Mouse (Mus musculus) neural tube, embryonic 14.5 days (tissue): ENCODE measurements at regions not wholly inside any gene's neighbourhood (a gene's known extent, or its start where the extent isn't known, plus 50 kb on each side); places are given as distances from the start of the nearest gene placed in this dataset.

Source experiments
- ATAC-seq: fragments of 200-750 bp; cut with Nextera tagmentation; 2 replicates; pipeline ENCODE4 v1.8.0; 2017; ENCODE audit warnings: low read depth, mild to moderate bottlenecking, moderate TSS enrichment, moderate library complexity
- H3K27ac ChIP-seq: fragments of 300-500 bp; sonication (generic); 2 replicates; pipeline ENCODE4 v1.5.1; 2014; ENCODE audit warnings: low read depth, mild to moderate bottlenecking, control low read depth, low read length, moderate library complexity, mixed read lengths
- H3K27me3 ChIP-seq: fragments of 300-500 bp; sonication (generic); 2 replicates; pipeline ENCODE4 v1.6.1; 2014; ENCODE audit warnings: low read length; ENCODE audit not compliant: control insufficient read depth, insufficient read depth
- H3K36me3 ChIP-seq: fragments of 300-500 bp; sonication (generic); 2 replicates; pipeline ENCODE4 v1.6.1; 2014; ENCODE audit warnings: low read length, mixed read lengths; ENCODE audit not compliant: control insufficient read depth, insufficient read depth
- H3K4me1 ChIP-seq: fragments of 300-500 bp; sonication (generic); 2 replicates; pipeline ENCODE4 v1.6.1; 2014; ENCODE audit warnings: low read length; ENCODE audit not compliant: control insufficient read depth, insufficient read depth
- H3K4me2 ChIP-seq: fragments of 300-500 bp; sonication (generic); 2 replicates; pipeline ENCODE4 v1.6.1; 2014; ENCODE audit warnings: mild to moderate bottlenecking, low read depth, low read length, control low read depth
- H3K4me3 ChIP-seq: fragments of 300-500 bp; sonication (generic); 2 replicates; pipeline ENCODE4 v1.5.1; 2014; ENCODE audit warnings: low read depth, low read length, control low read depth, mixed read lengths
- H3K9ac ChIP-seq: fragments of 300-500 bp; sonication (generic); replicated peaks from 2 replicates; pipeline ENCODE4 v1.6.1; 2014; ENCODE audit warnings: low read depth, mild to moderate bottlenecking, control low read depth, low read length, mixed read lengths
- H3K9me3 ChIP-seq: fragments of 300-500 bp; sonication (generic); 2 replicates; pipeline ENCODE4 v1.6.1; 2016; ENCODE audit warnings: low read length; ENCODE audit not compliant: control insufficient read depth
- WGBS: fragments of 180-500 bp; shearing (Covaris S2); extraction: QIAGEN DNeasy Blood & Tissue Kit; methylation state at CpG from one replicate; pipeline ENCODE4 v1.1.7; 2014; 5-methylcytosine and 5-hydroxymethylcytosine counted together

DNA sequence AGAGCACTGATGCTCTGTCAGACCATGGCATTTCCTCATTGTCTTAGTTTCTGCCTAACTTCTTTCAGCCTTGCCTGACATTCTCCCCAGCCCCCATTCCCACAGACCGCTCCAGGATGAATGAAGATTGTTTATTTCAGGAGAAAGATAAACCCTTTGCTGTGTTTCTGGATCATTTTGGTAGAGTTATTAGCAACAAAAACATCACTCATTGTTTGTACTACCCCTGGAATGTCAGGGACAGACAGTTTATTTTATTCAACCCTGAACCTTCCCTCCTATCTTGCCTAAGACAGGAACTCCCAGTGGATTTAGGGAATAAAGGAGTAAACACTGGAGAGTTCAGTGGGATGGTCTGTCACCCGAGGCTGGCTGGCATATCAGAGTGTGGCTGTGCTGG lies 484.3 kb downstream of the Dhx35 start:
- 66% methylated on average over 2 of the region's 2 CpGs for WGBS
- Histone ChIP-seq H3K9me3 (no peaks in the 10 kb centered on the region), H3K36me3 (no peaks in the 10 kb centered on the region), H3K27ac (no peak overlapping the region), H3K4me3 (no peak overlapping the region), H3K4me1 (no peaks in the 10 kb centered on the region), H3K4me2 (no peak overlapping the region), H3K27me3 (no peaks in the 10 kb centered on the region), H3K9ac (no peak overlapping the region)
- ATAC-seq: no peak

DNA sequence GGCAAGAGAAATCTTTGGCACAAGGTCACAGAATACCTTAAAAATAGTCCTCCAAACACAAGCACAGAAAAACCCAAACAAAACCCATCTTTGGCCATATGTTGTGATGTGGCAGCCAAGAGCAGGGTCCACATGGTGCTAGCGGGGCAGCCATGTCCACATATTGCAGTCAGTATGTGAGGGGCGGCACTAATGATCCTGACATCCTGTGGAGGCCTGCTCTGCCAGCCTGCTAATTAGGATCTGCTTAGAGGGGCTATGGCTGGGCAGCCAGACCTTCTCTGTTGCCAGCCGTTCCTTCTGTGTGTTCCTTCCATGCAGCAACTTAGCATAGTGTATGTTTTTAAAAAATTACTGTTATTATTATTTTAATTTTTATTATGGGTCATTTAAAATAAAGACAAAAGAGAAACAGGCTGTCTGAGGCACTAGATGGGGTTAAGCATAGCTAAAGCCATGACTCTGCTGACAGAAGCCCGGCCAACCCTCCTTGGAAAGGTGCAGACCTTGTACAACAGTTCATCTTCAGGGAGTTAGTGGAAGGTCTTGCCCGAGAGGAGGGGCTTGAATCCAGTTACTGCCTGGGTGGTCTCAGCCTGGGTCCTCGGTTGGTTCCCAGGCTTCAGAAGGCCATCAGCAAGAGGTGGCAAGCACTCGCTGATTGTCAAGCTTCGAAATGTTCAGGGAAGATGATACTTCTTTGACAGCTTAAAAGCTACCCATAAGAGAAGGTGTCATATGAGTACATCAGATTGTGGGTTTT lies 487.1 kb downstream of the Dhx35 start:
- Histone ChIP-seq H3K9ac (no peak overlapping the region), H3K4me1 (peaks cover 7% of the 10 kb centered on the region; the same call in 1 of the 2 replicates), H3K27me3 (no peaks in the 10 kb centered on the region), H3K4me2 (no peak overlapping the region), H3K36me3 (no peaks in the 10 kb centered on the region), H3K9me3 (no peaks in the 10 kb centered on the region), H3K4me3 (no peak overlapping the region), H3K27ac (no peak overlapping the region)
- no peak for ATAC-seq
- 79% methylated on average over 8 of the region's 8 CpGs for WGBS

DNA sequence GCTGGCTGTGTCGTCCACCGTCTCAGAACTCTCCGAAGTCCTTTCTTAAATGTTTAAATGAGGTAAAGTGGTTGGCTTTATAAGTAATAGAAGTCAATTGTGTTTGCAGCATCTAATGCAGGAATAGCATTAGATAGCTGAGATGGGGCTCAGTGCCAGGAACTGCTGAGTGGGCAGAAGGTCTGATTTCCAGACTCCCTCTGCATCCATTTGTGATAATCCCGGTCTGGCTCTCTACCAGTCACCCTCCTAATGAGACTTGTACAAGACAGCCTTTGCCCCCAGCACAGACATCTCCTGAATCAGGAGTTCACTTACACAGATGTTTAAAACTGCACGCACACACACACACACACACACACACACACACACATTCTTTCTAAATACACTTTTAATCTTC lies 489.5 kb downstream of the Dhx35 start:
- WGBS: 70% methylated on average over 5 of the region's 5 CpGs
- Histone ChIP-seq H3K4me3 (no peak overlapping the region), H3K27me3 (no peaks in the 10 kb centered on the region), H3K4me2 (no peak overlapping the region), H3K27ac (no peak overlapping the region), H3K4me1 (peaks cover 7% of the 10 kb centered on the region; the same call in 1 of the 2 replicates), H3K9ac (no peak overlapping the region), H3K36me3 (no peaks in the 10 kb centered on the region), H3K9me3 (no peaks in the 10 kb centered on the region)
- ATAC-seq: no peak

DNA sequence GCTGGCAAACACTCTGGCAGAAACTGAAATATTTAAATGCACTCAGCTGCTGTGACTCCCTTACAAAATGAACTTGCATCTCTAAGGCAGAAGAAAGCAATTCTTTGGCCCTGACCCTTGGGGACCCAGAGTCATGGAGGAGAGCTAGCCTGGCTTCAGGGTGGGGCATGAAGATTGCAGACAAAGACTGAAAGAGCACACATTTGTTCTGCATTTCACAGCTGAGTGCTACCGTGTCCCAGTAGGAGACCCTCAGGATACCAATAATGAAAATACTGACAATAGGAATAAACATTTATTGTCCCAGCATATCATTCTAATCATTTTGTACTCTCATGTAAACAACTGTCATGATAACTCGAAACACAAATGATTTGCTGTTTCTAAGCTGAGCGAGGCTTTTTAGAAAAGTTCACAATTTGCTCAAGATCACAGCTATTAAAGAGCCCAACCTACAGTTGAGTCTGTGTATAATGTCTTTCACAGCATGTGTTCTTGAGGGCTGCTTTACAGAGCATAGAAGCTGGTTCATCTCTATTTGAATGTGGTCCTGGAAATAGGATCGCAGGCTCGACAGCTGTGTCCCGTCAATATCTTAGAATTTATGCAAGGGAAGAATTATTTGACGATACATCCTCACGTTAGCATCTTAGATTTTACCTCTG lies 490.1 kb downstream of the Dhx35 start:
- no peaks in the 10 kb centered on the region for H3K27me3 ChIP-seq
- no peak overlapping the region for H3K4me2 ChIP-seq
- H3K9ac ChIP-seq: no peak overlapping the region
- no peak overlapping the region for H3K4me3 ChIP-seq
- H3K9me3 ChIP-seq: no peaks in the 10 kb centered on the region
- H3K36me3 ChIP-seq: no peaks in the 10 kb centered on the region
- no peak for ATAC-seq
- peaks cover 7% of the 10 kb centered on the region; the same call in 1 of the 2 replicates for H3K4me1 ChIP-seq
- WGBS: 30% methylated on average over 8 of the region's 8 CpGs
- no peak overlapping the region for H3K27ac ChIP-seq

DNA sequence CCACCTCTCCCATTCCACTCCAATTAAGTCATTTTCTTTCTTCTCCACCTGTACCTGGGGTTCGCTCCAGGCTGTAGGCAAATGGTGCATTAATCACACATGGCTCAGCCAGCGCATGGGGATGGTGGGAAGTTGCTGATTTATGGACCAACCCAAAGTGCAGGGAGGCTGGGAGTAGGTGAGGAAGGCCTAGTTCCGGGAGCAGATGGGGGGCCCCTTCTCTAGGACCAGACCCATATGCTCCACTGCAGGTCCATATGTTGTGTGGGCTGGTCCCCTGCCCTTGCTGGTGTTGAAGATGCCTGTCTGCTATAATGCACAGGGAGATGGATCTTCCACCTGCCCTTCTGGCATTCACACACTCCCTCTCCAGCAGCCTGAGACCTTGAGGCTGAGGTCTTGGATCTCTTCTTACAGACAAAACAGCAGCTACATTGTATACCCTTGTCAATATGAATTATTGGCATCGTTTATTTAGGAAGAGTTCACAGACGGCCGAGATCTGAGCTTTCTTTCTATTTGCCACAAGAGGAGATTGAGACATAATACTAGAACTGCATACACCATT lies 493.5 kb downstream of the Dhx35 start:
- Histone ChIP-seq H3K27me3 (no peaks in the 10 kb centered on the region), H3K9me3 (no peaks in the 10 kb centered on the region), H3K4me2 (no peak overlapping the region), H3K27ac (no peak overlapping the region), H3K4me1 (peaks cover 7% of the 10 kb centered on the region; the same call in 1 of the 2 replicates), H3K4me3 (no peak overlapping the region), H3K36me3 (no peaks in the 10 kb centered on the region), H3K9ac (no peak overlapping the region)
- WGBS: 49% methylated on average over 6 of the region's 6 CpGs
- ATAC-seq: no peak

DNA sequence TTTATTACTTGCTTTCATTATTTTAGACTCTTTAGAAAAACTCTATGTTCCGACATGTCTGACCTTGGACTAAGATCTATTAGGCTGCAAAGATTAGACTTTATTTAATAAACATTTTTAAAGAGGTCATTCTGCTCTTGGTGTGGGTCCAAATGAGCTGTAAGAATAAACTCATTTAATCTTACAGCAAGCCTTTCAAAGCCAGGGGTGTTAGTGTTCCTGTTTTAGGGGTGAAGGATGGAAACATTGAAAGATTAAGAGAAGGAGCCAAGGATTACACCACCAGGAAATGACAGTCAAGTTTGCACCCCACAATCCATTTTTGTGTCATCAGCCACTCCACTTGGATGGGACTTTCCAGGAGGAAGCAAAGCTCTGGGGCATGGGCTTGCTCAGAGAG lies 495.5 kb downstream of the Dhx35 start:
- Histone ChIP-seq H3K4me3 (no peak overlapping the region), H3K9ac (no peak overlapping the region), H3K9me3 (no peaks in the 10 kb centered on the region), H3K27ac (no peak overlapping the region), H3K4me1 (no peaks in the 10 kb centered on the region), H3K36me3 (no peaks in the 10 kb centered on the region), H3K27me3 (no peaks in the 10 kb centered on the region), H3K4me2 (no peak overlapping the region)
- WGBS: 95% methylated on average over 1 of the region's 1 CpGs
- no peak for ATAC-seq

DNA sequence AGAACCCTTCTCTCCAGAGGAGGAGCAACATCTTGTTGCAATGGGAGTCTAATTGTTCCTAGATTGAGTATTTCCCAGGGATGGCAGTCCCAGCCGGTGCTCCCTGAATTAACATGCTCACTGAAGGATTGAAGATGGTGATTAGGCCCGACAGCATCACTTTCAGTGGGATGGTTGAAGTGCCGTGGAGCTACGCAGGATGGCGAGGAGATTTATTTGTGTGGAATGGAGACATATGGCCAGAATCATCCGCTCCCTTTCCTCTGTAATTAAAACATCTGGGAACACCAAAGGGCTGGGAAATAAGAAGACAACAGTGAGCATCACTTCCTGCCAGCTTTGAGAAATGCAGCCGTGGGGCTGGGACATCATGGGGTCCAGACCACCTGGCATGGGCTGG lies 512.4 kb downstream of the Dhx35 start:
- ATAC-seq: no peak

DNA sequence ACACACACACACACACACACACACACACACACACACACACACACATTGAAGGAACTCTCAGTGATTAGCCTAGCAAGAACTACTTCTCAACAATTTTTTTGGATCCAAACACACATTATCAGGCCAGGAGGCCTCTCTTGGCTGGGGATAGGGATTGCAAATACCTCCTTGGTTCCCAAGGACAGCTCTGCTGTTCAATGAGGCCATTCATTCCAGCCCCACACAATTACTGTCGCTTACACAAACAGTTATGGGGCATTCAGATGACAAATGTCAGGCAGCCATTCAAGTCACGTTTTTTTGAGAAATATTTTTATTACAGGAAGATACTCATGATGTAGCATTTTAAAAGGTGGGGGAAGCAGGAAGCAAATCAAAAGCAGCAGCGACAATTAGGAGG lies 540.1 kb downstream of the Dhx35 start:
- no peak for ATAC-seq

More for the DNA sequence above, 512.4 kb downstream of the Dhx35 start:
- Histone ChIP-seq H3K4me1 (no peaks in the 10 kb centered on the region), H3K27me3 (no peaks in the 10 kb centered on the region), H3K9ac (no peak overlapping the region), H3K4me2 (no peak overlapping the region), H3K27ac (no peak overlapping the region), H3K36me3 (no peaks in the 10 kb centered on the region), H3K9me3 (no peaks in the 10 kb centered on the region), H3K4me3 (no peak overlapping the region)
- WGBS: 36% methylated on average over 7 of the region's 7 CpGs

DNA sequence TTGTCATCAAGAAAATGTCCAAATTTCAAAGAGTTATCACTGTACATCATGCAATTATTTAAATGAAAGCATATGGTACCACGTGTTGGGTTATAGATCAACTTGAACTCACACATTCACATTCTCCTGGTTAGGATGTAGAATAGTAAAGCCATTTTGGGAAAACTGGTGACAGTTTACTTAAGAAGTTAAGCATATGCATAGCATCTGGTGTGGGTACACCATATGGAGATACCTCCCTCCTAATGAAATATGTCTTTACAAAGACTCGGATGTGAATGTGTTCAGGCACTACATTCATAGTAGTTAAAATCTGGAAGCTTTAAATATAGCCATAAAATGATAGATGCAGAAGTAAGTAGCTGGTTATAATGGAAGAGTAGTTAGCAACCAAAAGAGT lies 542.0 kb downstream of the Dhx35 start:
- Histone ChIP-seq H3K27ac (no peak overlapping the region), H3K36me3 (no peaks in the 10 kb centered on the region), H3K9ac (no peak overlapping the region), H3K4me2 (no peak overlapping the region), H3K4me3 (no peak overlapping the region), H3K27me3 (no peaks in the 10 kb centered on the region), H3K4me1 (no peaks in the 10 kb centered on the region), H3K9me3 (no peaks in the 10 kb centered on the region)
- ATAC-seq: no peak
- 72% methylated on average over 2 of the region's 2 CpGs for WGBS

More for the DNA sequence above, 540.1 kb downstream of the Dhx35 start:
- no peaks in the 10 kb centered on the region for H3K36me3 ChIP-seq
- no peak overlapping the region for H3K9ac ChIP-seq
- H3K9me3 ChIP-seq: no peaks in the 10 kb centered on the region
- H3K27ac ChIP-seq: no peak overlapping the region
- H3K4me2 ChIP-seq: no peak overlapping the region
- no peaks in the 10 kb centered on the region for H3K27me3 ChIP-seq
- no peak overlapping the region for H3K4me3 ChIP-seq
- 41% methylated on average over 3 of the region's 3 CpGs for WGBS
- H3K4me1 ChIP-seq: no peaks in the 10 kb centered on the region
